Mouse (Mus musculus) midbrain, embryonic 10.5 days (tissue): ENCODE measurements around the gene Cavin1. TPM values are rescaled to one million over a fixed set of nuclear protein-coding genes. Genes with fewer than 3 reads are reported as not detected.

ENCODE experiments used
- DNase-seq: peaks from one replicate; pipeline ENCODE4 v3.0.0-alpha.2; 2017; ENCODE audit warnings: low spot score
- H3K27ac ChIP-seq: fragments of 300-500 bp; sonication (generic); replicated peaks from 2 replicates; pipeline ENCODE4 v1.5.1; 2016; ENCODE audit warnings: mild to moderate bottlenecking
- H3K27me3 ChIP-seq: fragments of 300-500 bp; sonication (generic); 2 replicates; pipeline ENCODE4 v1.6.1; 2016; ENCODE audit warnings: low read depth, mild to moderate bottlenecking; ENCODE audit not compliant: poor library complexity, severe bottlenecking
- H3K36me3 ChIP-seq: fragments of 300-500 bp; sonication (generic); 2 replicates; pipeline ENCODE4 v1.6.1; 2016; ENCODE audit warnings: mild to moderate bottlenecking, moderate library complexity
- H3K4me1 ChIP-seq: fragments of 300-500 bp; sonication (generic); 2 replicates; pipeline ENCODE4 v1.6.1; 2016
- H3K4me3 ChIP-seq: fragments of 300-500 bp; sonication (generic); 2 replicates; pipeline ENCODE4 v1.5.1; 2016; ENCODE audit warnings: mild to moderate bottlenecking, moderate library complexity
- H3K9me3 ChIP-seq: fragments of 300-500 bp; sonication (generic); replicated peaks from 2 replicates; pipeline ENCODE4 v1.6.1; 2016; ENCODE audit warnings: mild to moderate bottlenecking
- WGBS: fragments of 180-500 bp; shearing (Covaris S2); methylation state at CpG from one replicate; pipeline ENCODE4 v1.1.7; 2016; 5-methylcytosine and 5-hydroxymethylcytosine counted together
- polyA plus RNA-seq: library from polyadenylated mRNA; unstranded; fragments of >200 nt; fragmentation: Nextera tagmentation; extraction: Ambion mirVana; gene quantifications from 2 replicates; pipeline ENCODE4 v1.2.1, GENCODE M21; 2016

Cavin1 gene
- polyA plus RNA-seq, 1 experiment from 2014 or later: 16.7 TPM

- 90% methylated on average over 4 of the region's 4 CpGs for WGBS
- DNase-seq: no peak
- no peak overlapping the region for H3K4me3 ChIP-seq
- H3K4me1 ChIP-seq: no peaks in the 10 kb centered on the region
- H3K27ac ChIP-seq: no peak overlapping the region
- no peaks in the 10 kb centered on the region for H3K27me3 ChIP-seq
- no peaks in the 10 kb centered on the region for H3K36me3 ChIP-seq
- no peaks in the 10 kb centered on the region for H3K9me3 ChIP-seq
These were observed 54.2 kb downstream of the Cavin1 start for GRCm38 (mm10) chr11:100916432-100916971.

DNA sequence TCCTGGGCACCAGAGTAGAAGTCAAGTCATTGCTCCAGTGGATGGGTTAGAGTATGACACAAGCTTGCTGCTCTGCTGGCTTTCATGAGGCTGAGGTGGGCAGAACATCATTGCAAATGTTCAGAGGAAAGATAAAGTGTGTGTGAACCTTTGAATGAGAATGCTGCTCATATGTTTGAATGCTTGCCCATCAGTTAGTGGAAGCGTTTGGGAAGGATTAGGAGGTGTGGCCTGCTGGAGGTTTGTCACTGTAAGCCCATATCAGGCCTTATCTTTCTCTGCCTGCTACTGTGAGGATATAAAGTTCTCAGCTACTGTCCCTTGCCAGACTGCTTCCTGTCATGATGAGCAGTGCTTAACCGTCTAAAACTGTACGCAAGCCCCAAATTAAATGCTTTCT is 55.6 kb downstream of the Cavin1 start:
- Histone ChIP-seq H3K4me1 (no peaks in the 10 kb centered on the region), H3K36me3 (no peaks in the 10 kb centered on the region), H3K9me3 (no peaks in the 10 kb centered on the region), H3K4me3 (no peak overlapping the region), H3K27ac (no peak overlapping the region), H3K27me3 (no peaks in the 10 kb centered on the region)
- DNase-seq: no peak
- 96% methylated on average over 3 of the region's 3 CpGs for WGBS

DNA sequence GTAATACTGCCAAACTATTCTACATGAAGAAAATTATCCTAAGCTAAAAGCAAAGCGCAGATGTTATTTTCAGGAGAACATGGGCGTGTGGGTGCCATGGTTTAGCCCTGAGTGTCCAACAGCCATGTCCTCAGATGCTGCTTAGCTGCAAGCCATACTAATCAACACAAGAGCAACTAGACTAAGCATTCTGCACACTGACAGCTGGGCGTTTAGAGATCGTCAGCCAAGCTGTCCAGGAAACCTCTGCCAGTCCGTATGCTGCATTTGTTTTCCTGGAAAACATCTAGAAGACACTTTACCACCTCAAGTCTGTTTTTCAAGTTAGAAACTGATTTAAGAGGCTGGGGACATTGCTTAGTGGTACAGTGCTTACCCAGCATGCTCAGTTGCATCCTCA is 56.3 kb downstream of the Cavin1 start:
- Histone ChIP-seq H3K4me1 (no peaks in the 10 kb centered on the region), H3K9me3 (no peaks in the 10 kb centered on the region), H3K27ac (no peak overlapping the region), H3K4me3 (no peak overlapping the region), H3K36me3 (no peaks in the 10 kb centered on the region), H3K27me3 (no peaks in the 10 kb centered on the region)
- DNase-seq: no peak
- 92% methylated on average over 5 of the region's 5 CpGs for WGBS

GRCm38 (mm10) chr11:100912401-100913155 is 58.1 kb downstream of the Cavin1 start:
- Histone ChIP-seq H3K27ac (no peak overlapping the region), H3K9me3 (no peaks in the 10 kb centered on the region), H3K4me1 (no peaks in the 10 kb centered on the region), H3K4me3 (no peak overlapping the region), H3K36me3 (peaks cover 4% of the 10 kb centered on the region; the same call in 1 of the 2 replicates), H3K27me3 (no peaks in the 10 kb centered on the region)
- DNase-seq: no peak
- WGBS: 91% methylated on average over 17 of the region's 17 CpGs

GRCm38 (mm10) chr11:100908567-100908966 is 62.1 kb downstream of the Cavin1 start:
- Histone ChIP-seq H3K4me1 (no peaks in the 10 kb centered on the region), H3K27ac (no peak overlapping the region), H3K27me3 (no peaks in the 10 kb centered on the region), H3K4me3 (no peak overlapping the region), H3K9me3 (no peaks in the 10 kb centered on the region), H3K36me3 (peaks cover 20% of the 10 kb centered on the region)
- 90% methylated on average over 9 of the region's 9 CpGs for WGBS
- no peak for DNase-seq

DNA sequence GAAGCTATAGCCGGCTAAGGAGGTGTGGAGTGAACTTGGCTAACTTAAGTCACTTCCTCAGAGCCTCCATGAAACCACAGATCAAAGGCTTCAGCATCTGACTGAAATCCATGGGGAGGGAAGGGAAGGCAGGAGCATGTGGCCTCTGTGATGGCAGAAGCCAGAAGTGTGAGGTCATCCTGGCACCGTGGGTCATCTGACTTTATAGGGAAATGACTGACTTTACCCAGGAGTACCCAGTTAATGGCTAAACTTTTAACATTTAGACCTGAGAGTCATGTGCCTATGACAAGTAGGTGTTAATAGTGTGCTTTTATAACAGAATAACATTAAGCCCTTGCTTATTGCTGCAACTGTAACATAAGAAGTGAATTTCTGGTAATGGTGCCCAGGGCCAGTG is 62.6 kb downstream of the Cavin1 start:
- no peak for DNase-seq
- Histone ChIP-seq H3K4me1 (no peaks in the 10 kb centered on the region), H3K27ac (no peak overlapping the region), H3K36me3 (peaks cover 24% of the 10 kb centered on the region), H3K4me3 (no peak overlapping the region), H3K9me3 (no peaks in the 10 kb centered on the region), H3K27me3 (no peaks in the 10 kb centered on the region)
- WGBS: 86% methylated on average over 2 of the region's 2 CpGs

GRCm38 (mm10) chr11:100906885-100907284 is 63.8 kb downstream of the Cavin1 start:
- 88% methylated on average over 4 of the region's 4 CpGs for WGBS
- H3K27ac ChIP-seq: no peak overlapping the region
- peaks cover 33% of the 10 kb centered on the region for H3K36me3 ChIP-seq
- peaks cover 4% of the 10 kb centered on the region for H3K9me3 ChIP-seq
- H3K4me3 ChIP-seq: no peak overlapping the region
- H3K27me3 ChIP-seq: no peaks in the 10 kb centered on the region
- H3K4me1 ChIP-seq: no peaks in the 10 kb centered on the region
- no peak for DNase-seq

Other genes with a start within 250 kb of the Cavin1 start
- 14.8 and 15.4 TPM in 2 replicates for gene Rab5c, start 232.7 kb downstream of the Cavin1 start, polyA plus RNA-seq
- 1.1 and 2.6 TPM in 2 replicates for gene Kcnh4, start 210.9 kb downstream of the Cavin1 start, polyA plus RNA-seq
- 0.26 TPM in 1 of 2 replicates, not detected in the other for gene Hcrt, start 208.0 kb downstream of the Cavin1 start, polyA plus RNA-seq
- gene Ghdc, start 199.9 kb downstream of the Cavin1 start, polyA plus RNA-seq: 3.9 and 4.4 TPM in 2 replicates
- gene Stat5b, start 120.2 kb downstream of the Cavin1 start, polyA plus RNA-seq: 15.0 and 15.9 TPM in 2 replicates
- gene Stat5a, start 111.5 kb downstream of the Cavin1 start, polyA plus RNA-seq: 1.7 TPM in 2 replicates
- 16.9 and 20.4 TPM in 2 replicates for gene Stat3, start 31.3 kb downstream of the Cavin1 start, polyA plus RNA-seq
- gene Atp6v0a1, start 38.6 kb upstream of the Cavin1 start, polyA plus RNA-seq: 33.9 and 43.9 TPM in 2 replicates
- gene Naglu, start 99.1 kb upstream of the Cavin1 start, polyA plus RNA-seq: 10.0 and 11.6 TPM in 2 replicates
- gene Hsd17b1, start 107.5 kb upstream of the Cavin1 start, polyA plus RNA-seq: 0.12 TPM in 1 of 2 replicates, not detected in the other
- gene Coasy, start 111.7 kb upstream of the Cavin1 start, polyA plus RNA-seq: 57.5 TPM in 2 replicates
- 42.7 and 49.1 TPM in 2 replicates for gene Mlx, start 116.4 kb upstream of the Cavin1 start, polyA plus RNA-seq
- 74.3 and 77.3 TPM in 2 replicates for gene Psmc3ip, start 124.5 kb upstream of the Cavin1 start, polyA plus RNA-seq
- gene Retreg3, start 149.0 kb upstream of the Cavin1 start, polyA plus RNA-seq: 16.4 and 20.2 TPM in 2 replicates
- gene Tubg1, start 149.1 kb upstream of the Cavin1 start, polyA plus RNA-seq: 131 and 135 TPM in 2 replicates
- 2.1 and 3.9 TPM in 2 replicates for gene Tubg2, start 185.0 kb upstream of the Cavin1 start, polyA plus RNA-seq
- gene Cntnap1, start 199.6 kb upstream of the Cavin1 start, polyA plus RNA-seq: 0.28 and 0.43 TPM in 2 replicates
- 4.5 and 5.6 TPM in 2 replicates for gene Plekhh3, start 200.5 kb upstream of the Cavin1 start, polyA plus RNA-seq
- gene Ccr10, start 204.6 kb upstream of the Cavin1 start, polyA plus RNA-seq: 0.17 and 0.20 TPM in 2 replicates